Mouse (Mus musculus) skeletal muscle tissue, adult 2 months (tissue): ENCODE results near the gene Ripor3.

Source experiments
- DNase-seq: peaks from one replicate; pipeline ENCODE4 v3.0.0-alpha.2; 2012; ENCODE audit warnings: low read depth, low spot score

Gene Ripor3

DNA sequence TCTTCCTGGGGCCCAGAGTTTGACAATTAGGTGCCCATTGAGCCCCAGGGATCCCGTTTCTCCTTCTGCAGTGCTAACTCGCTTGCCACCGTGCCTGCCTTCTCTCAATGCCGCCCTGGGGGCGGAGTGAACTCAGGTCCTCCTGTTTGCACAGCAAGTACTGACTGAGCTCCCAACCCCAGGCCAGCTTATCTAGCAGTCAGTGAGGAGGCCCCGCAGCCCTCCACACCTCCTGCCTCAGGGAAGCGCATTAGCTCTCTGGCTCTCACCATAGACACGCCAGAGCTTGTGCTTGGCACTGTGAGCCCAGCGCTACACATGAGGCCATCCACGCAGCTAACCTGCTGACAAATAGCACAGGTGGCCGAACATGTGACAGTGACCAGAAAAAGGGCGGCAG lies 22.8 kb downstream of the Ripor3 start:
- no peak for DNase-seq

- no peak for DNase-seq
These were observed 23.7 kb downstream of the Ripor3 start for GRCm38 (mm10) chr2:167986762-167987161.

- no peak for DNase-seq
These were observed 25.5 kb downstream of the Ripor3 start for GRCm38 (mm10) chr2:167984946-167985345.

GRCm38 (mm10) chr2:167984371-167984770 lies 26.0 kb downstream of the Ripor3 start:
- no peak for DNase-seq

DNA sequence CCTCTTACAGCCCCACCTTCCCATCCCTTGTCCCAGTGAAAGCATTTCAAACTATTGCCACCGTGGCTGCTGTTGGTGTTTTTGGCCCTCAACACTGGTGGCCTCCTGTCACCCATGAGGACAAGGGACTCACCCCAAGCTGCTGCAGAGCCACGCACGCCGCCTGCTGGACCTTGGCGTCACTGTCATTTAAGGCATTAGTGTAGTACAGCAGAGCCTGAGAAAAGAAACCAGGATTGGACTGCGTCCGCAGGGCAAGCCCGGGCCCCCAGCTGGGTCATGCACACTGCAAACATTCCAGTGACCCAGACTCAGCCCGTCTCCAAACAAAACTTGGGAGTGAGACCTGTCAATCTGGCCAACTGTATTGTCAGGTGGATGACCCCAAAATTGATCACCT lies 27.8 kb downstream of the Ripor3 start:
- no peak for DNase-seq

DNA sequence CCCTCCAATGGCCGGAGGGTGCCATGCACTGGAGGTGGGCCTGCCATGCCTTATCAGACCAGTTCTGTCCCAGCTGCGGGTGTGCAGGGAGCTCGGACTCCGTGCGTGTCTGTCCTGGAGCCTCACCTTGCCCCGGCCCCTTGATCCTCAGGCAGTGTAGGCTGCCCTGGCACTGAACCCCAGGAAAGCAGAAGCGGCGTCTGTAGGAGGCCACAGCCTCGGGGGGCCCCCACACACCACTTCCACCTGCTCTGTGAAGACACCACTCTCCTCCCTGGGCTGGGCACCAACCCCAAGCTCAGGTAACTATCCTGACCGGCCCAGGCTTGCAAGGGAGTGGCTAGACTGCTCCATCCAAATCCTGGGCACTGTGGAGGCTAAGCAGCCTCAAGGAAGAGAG lies 30.0 kb downstream of the Ripor3 start:
- no peak for DNase-seq

DNA sequence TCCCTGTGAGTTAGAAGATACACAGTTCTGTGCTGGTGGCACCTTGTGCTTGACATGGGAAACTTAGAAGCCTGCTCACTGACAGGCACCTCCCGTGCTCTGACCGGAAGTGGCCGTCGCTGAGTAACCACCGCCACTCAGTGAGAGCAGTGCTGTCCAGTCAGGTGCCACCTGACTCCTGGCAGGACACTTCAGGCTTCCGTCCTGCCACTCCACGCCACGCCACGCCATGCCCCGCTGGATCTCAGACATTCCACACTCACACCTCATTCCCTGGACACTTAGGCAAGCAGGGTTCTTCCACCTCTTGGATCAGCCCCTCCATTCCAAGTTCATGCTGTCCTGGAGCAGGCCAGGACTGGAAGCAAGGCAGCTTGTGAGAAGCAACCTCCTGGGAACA lies 32.1 kb downstream of the Ripor3 start:
- no peak for DNase-seq

DNA sequence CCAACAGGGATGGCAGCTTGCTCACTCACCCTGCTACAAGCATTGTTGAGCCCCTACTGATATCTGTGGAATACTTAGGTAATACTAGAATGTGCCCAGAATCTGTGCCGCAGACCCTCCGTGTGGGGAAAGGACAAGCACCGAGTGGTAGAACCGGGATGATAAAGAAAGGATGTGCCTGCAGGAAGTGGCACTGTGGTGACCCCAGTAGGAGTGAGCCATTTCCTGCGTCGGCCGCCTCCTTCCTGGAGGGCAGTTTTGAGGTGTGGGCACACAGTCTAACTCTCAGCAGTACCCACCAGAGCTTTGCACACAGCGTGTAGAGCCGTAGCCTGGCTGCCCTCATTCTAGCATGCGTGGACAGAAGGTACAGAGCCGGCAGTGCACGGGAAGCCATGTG lies 34.7 kb downstream of the Ripor3 start:
- no peak for DNase-seq

GRCm38 (mm10) chr2:167972809-167973208 lies 37.6 kb downstream of the Ripor3 start:
- no peak for DNase-seq

GRCm38 (mm10) chr2:167972146-167972545 lies 38.3 kb downstream of the Ripor3 start:
- DNase-seq: no peak

- DNase-seq: no peak
These were observed 40.4 kb downstream of the Ripor3 start for GRCm38 (mm10) chr2:167969851-167970541.

DNA sequence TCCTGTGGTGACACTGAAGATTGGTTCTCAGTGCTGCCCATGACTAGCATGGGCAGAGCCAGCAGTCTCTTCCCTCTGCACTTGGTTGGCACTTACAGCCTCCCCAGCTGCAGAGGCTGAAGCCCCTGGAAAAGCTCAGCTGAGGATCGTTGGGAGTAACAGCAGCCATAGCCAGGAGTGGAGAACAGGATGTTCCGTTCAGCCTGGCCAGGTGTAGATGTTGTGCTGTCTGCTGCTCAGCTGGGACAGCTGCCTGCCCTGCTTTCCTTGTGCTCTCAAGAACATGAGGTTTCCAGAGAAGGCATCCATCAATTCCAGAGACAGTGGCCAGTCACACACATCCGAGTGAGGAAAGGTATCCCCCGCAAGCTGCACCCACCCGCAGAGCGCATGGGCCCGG lies 41.9 kb downstream of the Ripor3 start:
- DNase-seq: peak; percentile 67

GRCm38 (mm10) chr2:167965911-167966310 lies 44.5 kb downstream of the Ripor3 start:
- no peak for DNase-seq

DNA sequence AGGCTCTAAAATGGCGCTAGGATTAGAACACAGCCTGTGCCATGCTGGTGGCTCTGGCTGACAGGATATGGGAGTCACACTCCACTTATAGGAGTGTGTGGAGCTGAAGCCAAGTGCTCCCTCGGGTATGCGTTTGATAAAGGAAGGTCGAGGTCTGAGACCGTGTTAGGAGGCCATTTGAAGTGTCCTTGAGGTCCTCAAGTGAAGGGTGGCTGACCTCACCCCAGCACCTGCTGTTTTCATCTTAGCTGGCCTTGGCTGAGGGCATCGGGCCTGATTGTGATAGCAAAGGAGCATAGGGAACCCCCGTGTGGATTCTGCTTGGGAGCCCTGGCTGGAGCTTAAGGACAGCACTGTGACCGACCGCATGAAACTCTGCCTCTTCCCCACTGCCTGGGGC lies 46.1 kb downstream of the Ripor3 start:
- no peak for DNase-seq

DNA sequence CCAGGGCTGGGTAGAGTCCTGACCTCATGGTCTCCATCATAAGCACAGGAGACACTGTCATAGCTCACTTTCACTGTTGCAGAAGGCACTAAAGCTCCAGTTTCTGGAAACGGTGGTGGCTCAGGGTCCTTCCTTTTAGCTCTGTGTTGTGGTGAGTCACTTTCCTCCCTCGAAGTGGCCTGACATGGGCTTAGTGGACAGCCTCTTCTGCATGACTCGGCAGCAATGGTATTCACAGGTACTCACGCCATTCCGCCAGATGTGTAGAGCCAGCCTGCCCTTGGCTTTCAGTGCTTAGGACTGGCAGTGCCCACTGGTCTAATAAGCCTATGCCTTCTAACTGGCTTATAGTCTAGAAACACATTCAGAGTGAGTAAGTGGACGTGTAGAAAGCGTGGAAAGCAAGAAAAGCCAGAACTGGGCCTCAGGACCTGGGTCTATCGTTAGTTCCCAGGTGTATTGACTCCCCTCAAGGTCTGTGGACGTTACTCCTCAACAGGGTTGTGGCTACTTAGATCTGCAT lies 46.6 kb downstream of the Ripor3 start:
- DNase-seq: no peak

GRCm38 (mm10) chr2:167963176-167963575 lies 47.2 kb downstream of the Ripor3 start:
- no peak for DNase-seq

- no peak for DNase-seq
These were observed 48.1 kb downstream of the Ripor3 start for GRCm38 (mm10) chr2:167962347-167962746.

GRCm38 (mm10) chr2:167960584-167960983 lies 49.8 kb downstream of the Ripor3 start:
- no peak for DNase-seq

GRCm38 (mm10) chr2:167959996-167960395 lies 50.4 kb downstream of the Ripor3 start:
- DNase-seq: no peak

DNA sequence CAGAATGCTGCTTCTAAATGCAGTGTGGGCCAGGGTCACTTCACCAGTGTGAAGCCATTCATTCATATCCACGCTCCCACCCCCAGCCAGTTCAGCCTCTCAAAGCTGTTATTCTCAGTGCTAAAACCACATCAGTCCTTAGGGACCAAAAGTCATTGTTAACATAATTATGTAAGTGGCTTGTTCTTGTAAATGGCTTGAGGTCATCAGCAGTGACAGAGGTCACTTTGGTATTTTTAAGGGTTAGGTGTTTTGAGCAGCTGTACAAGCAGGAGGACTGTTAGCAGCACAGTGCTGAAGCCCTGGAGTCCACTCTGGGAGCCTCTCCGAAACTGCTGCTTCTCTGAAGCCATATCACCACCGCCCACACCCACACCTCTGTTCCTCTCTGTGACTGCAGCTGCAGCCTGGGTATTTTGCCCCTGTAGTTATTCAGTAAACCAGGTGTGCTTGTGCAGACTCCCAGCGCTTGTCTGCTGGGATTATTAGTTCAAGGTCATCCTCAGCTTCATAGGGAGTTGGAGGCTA lies 51.0 kb downstream of the Ripor3 start:
- no peak for DNase-seq

- DNase-seq: peak; percentile 83
These were observed 51.6 kb downstream of the Ripor3 start for GRCm38 (mm10) chr2:167958843-167959242.

DNA sequence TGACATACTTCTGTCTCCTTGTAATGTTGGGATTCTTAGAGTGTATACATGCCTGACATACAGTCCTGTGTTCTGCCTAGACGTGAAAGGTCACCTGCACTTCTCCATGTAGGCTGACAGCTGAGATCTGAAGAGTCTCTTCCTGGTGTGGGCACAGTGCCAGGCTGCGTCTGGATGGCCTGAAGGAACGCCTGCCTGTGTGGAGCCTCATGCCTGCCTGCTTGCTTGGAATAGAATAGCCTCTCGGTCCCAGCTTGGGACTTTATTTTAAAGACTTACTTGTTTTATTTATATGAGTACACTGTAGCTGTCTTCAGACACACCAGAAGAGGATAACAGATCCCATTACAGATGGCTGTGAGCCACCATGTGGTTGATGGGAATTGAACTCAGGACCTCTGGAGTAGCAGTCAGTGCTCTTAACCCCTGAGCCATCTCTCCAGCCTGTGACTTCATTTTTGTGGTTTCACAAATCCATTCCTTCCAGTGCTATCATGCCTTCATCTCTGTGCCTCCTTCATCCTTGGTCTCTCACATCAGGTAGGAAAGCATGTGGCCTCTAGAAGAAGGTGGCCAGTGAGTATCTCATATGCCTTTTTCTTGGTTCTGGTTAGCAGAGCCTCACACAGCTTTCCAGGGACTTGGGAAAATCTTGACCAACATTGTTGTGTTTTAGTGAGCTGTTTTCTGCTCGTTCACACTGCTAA lies 52.2 kb downstream of the Ripor3 start:
- DNase-seq: peak; percentile 75

DNA sequence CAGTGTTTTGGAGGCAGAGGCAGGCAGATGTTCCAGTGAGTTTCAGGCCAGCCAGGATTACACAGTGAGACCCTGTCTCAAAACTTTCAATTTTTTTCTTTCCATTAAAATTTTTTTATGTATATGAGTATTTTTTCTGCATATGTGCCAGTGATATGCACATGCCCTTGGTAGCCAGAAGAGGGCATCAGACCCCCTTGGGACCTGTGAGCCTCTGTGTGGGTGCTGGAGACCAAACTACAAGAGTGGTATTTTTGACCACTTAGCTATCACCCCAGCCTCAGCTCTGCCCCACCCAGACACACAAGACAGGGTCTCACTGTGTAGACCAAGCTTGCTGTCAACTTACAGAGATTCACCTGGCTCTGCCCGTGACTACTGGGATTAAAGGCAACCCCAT lies 52.9 kb downstream of the Ripor3 start:
- no peak for DNase-seq
